Mouse (Mus musculus): ENCODE results near the gene Fgfr2. TPM values are rescaled to one million over a fixed set of nuclear protein-coding genes. Genes with fewer than 3 reads are reported as not detected.

The Fgfr2 gene
- polyA plus RNA-seq, 1 experiment from 2014 or later: 24.9 TPM

GRCm38 (mm10) chr7:132720562-132720961 is 402.6 kb downstream of the Fgfr2 start:
- Histone ChIP-seq H3K27me3 (ENCODE audit: control insufficient read depth, insufficient read depth, low read length) (no peaks in the 10 kb centered on the region), H3K36me3 (ENCODE audit: control insufficient read depth, insufficient read depth, low read length) (no peaks in the 10 kb centered on the region; the same call in 1 of the 2 replicates), H3K9me3 (replicated peaks; ENCODE audit: control insufficient read depth, low read length) (no peaks in the 10 kb centered on the region), H3K4me2 (no peak overlapping the region), H3K9ac (ENCODE audit: low read depth, low read length) (no peak overlapping the region), H3K27ac (ENCODE audit: low read depth, low read length) (no peak overlapping the region), H3K4me1 (ENCODE audit: control insufficient read depth, insufficient read depth, low read length) (peaks cover 19% of the 10 kb centered on the region), H3K4me3 (ENCODE audit: low read depth, low read length) (no peak overlapping the region)
- ATAC-seq (replicated peaks; ENCODE audit: insufficient number of reproducible peaks, low FRiP score, low TSS enrichment): no peak
- WGBS (ENCODE audit: insufficient replicate concordance): 86% methylated on average over 8 of the region's 8 CpGs

DNA sequence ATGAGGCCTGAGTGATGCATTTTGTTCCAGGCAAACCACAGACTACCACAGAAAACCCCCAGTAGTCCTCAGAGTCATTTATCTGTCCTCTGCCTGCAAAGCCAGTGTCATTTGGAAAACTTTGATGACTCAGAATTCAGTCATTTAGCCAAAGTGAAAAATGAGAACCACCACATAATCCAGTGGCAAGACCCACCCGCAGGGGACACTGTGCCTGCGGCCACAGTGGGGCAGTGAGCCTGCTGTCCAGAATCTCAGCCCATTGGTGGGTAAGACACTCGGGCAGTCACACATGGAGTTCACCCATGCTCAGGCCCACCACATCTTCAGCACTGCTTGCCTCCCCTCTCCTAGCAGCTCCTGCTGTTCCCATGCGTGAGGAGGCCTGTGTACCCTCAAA is 403.6 kb downstream of the Fgfr2 start:
- peaks cover 25% of the 10 kb centered on the region for H3K4me1 ChIP-seq (ENCODE audit: control insufficient read depth, insufficient read depth, low read length)
- no peak for ATAC-seq (replicated peaks; ENCODE audit: insufficient number of reproducible peaks, low FRiP score, low TSS enrichment)
- no peak overlapping the region for H3K27ac ChIP-seq (ENCODE audit: low read depth, low read length)
- H3K4me2 ChIP-seq: no peak overlapping the region
- no peaks in the 10 kb centered on the region; the same call in 1 of the 2 replicates for H3K36me3 ChIP-seq (ENCODE audit: control insufficient read depth, insufficient read depth, low read length)
- H3K4me3 ChIP-seq (ENCODE audit: low read depth, low read length): no peak overlapping the region
- no peak overlapping the region for H3K9ac ChIP-seq (ENCODE audit: low read depth, low read length)
- H3K27me3 ChIP-seq (ENCODE audit: control insufficient read depth, insufficient read depth, low read length): no peaks in the 10 kb centered on the region
- 83% methylated on average over 4 of the region's 4 CpGs for WGBS (ENCODE audit: insufficient replicate concordance)
- no peaks in the 10 kb centered on the region for H3K9me3 ChIP-seq (replicated peaks; ENCODE audit: control insufficient read depth, low read length)

- Histone ChIP-seq H3K36me3 (ENCODE audit: control insufficient read depth, insufficient read depth, low read length) (no peaks in the 10 kb centered on the region; the same call in 1 of the 2 replicates), H3K4me3 (ENCODE audit: low read depth, low read length) (no peak overlapping the region), H3K27me3 (ENCODE audit: control insufficient read depth, insufficient read depth, low read length) (no peaks in the 10 kb centered on the region), H3K4me1 (ENCODE audit: control insufficient read depth, insufficient read depth, low read length) (peaks cover 42% of the 10 kb centered on the region), H3K27ac (ENCODE audit: low read depth, low read length) (peak overlapping the region; percentile 97), H3K4me2 (no peak overlapping the region), H3K9ac (ENCODE audit: low read depth, low read length) (peak overlapping the region; percentile 39; the same call in 1 of the 2 replicates), H3K9me3 (replicated peaks; ENCODE audit: control insufficient read depth, low read length) (no peaks in the 10 kb centered on the region)
- ATAC-seq (replicated peaks; ENCODE audit: insufficient number of reproducible peaks, low FRiP score, low TSS enrichment): no peak
- 88% methylated on average over 4 of the region's 4 CpGs for WGBS (ENCODE audit: insufficient replicate concordance)
These were observed 407.9 kb downstream of the Fgfr2 start for GRCm38 (mm10) chr7:132715259-132715658.

- peak overlapping the region; percentile 97 for H3K27ac ChIP-seq (ENCODE audit: low read depth, low read length)
- H3K9me3 ChIP-seq (replicated peaks; ENCODE audit: control insufficient read depth, low read length): no peaks in the 10 kb centered on the region
- ATAC-seq (replicated peaks; ENCODE audit: insufficient number of reproducible peaks, low FRiP score, low TSS enrichment): peak; percentile 55
- H3K4me1 ChIP-seq (ENCODE audit: control insufficient read depth, insufficient read depth, low read length): peaks cover 42% of the 10 kb centered on the region
- peak overlapping the region; percentile 39; the same call in 1 of the 2 replicates for H3K9ac ChIP-seq (ENCODE audit: low read depth, low read length)
- H3K4me2 ChIP-seq: 0 out of 2 replicates have a peak overlapping the region, but pooled peaks have one; percentile 1
- H3K4me3 ChIP-seq (ENCODE audit: low read depth, low read length): no peak overlapping the region
- H3K36me3 ChIP-seq (ENCODE audit: control insufficient read depth, insufficient read depth, low read length): no peaks in the 10 kb centered on the region; the same call in 1 of the 2 replicates
- no peaks in the 10 kb centered on the region for H3K27me3 ChIP-seq (ENCODE audit: control insufficient read depth, insufficient read depth, low read length)
- 19% methylated on average over 6 of the region's 6 CpGs for WGBS (ENCODE audit: insufficient replicate concordance)
These were observed 408.8 kb downstream of the Fgfr2 start for GRCm38 (mm10) chr7:132714236-132714923.

DNA sequence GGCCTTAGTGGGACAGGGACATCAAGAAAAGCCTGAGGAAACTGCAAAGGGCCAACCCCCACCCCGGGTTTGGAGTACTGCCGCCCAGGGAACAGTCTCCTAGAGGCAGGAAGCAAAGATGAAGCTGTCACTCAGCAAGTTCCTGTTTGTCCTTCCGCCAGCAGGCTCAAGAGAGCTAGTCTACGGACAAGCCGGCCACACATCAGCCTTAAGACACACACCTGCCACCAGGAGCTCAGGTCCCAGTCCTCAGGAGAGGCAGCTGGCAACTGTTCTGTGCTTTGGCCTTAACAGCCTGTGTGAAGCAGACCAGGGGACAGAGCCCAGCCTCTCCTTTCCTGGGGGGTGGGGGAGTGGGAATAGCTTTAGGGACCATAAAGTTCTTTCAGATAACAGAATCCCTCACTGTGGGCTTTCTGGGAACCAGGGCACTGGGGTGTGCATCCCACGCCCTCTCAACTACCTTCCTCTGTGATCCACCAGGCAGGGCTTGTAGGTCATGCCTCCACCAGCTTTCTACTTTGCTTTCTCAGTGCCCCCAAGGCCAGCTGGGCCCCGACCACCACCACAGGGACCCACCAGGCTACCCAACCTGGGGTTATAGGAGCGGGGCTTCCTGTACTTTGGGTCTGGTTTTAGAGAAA is 409.5 kb downstream of the Fgfr2 start:
- no peak overlapping the region for H3K4me2 ChIP-seq
- peaks cover 42% of the 10 kb centered on the region for H3K4me1 ChIP-seq (ENCODE audit: control insufficient read depth, insufficient read depth, low read length)
- H3K36me3 ChIP-seq (ENCODE audit: control insufficient read depth, insufficient read depth, low read length): no peaks in the 10 kb centered on the region; the same call in 1 of the 2 replicates
- no peak for ATAC-seq (replicated peaks; ENCODE audit: insufficient number of reproducible peaks, low FRiP score, low TSS enrichment)
- H3K27ac ChIP-seq (ENCODE audit: low read depth, low read length): peak overlapping the region; percentile 97
- no peaks in the 10 kb centered on the region for H3K9me3 ChIP-seq (replicated peaks; ENCODE audit: control insufficient read depth, low read length)
- H3K4me3 ChIP-seq (ENCODE audit: low read depth, low read length): no peak overlapping the region
- H3K27me3 ChIP-seq (ENCODE audit: control insufficient read depth, insufficient read depth, low read length): no peaks in the 10 kb centered on the region
- H3K9ac ChIP-seq (ENCODE audit: low read depth, low read length): peak overlapping the region; percentile 56; the same call in 1 of the 2 replicates
- 37% methylated on average over 8 of the region's 8 CpGs for WGBS (ENCODE audit: insufficient replicate concordance)

GRCm38 (mm10) chr7:132712956-132713355 is 410.2 kb downstream of the Fgfr2 start:
- ATAC-seq (replicated peaks; ENCODE audit: insufficient number of reproducible peaks, low FRiP score, low TSS enrichment): no peak
- Histone ChIP-seq H3K9ac (ENCODE audit: low read depth, low read length) (peak overlapping the region; percentile 18; the same call in 1 of the 2 replicates), H3K27ac (ENCODE audit: low read depth, low read length) (peak overlapping the region; percentile 97), H3K4me2 (no peak overlapping the region), H3K27me3 (ENCODE audit: control insufficient read depth, insufficient read depth, low read length) (no peaks in the 10 kb centered on the region), H3K9me3 (replicated peaks; ENCODE audit: control insufficient read depth, low read length) (no peaks in the 10 kb centered on the region), H3K4me1 (ENCODE audit: control insufficient read depth, insufficient read depth, low read length) (peaks cover 42% of the 10 kb centered on the region), H3K4me3 (ENCODE audit: low read depth, low read length) (no peak overlapping the region), H3K36me3 (ENCODE audit: control insufficient read depth, insufficient read depth, low read length) (no peaks in the 10 kb centered on the region; the same call in 1 of the 2 replicates)
- 74% methylated on average over 7 of the region's 7 CpGs for WGBS (ENCODE audit: insufficient replicate concordance)

DNA sequence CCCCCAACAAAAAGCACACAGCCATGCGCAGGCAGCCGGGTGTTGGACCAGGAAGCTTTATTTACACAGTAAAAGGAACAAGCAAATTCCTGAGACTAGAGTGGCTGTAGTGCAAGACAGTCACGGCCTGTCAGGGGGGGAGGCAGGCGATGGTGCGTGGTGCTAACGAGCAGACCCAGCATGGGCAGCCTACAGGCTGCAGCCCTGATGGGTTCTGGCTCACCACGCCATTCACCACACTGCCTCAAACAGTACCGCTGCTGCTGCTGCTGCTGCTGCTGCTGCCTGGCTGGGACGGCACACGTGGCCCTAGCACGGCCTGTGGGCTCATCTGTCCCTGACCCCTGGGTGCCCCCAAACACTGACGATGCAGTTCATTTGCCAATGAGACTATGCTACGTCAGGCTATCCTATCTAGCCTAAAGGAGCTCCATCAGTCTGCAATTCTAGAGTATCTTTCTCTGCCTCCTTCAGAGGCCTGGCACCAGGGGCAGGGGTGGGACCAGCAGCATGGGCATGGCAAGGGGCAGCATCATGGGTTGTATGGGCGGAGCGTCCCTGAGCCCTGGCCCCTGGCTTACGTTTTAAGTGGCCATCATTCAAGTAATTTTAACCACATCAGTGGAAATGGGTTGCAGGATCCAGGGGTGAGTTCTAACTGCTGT is 411.0 kb downstream of the Fgfr2 start:
- Histone ChIP-seq H3K36me3 (ENCODE audit: control insufficient read depth, insufficient read depth, low read length) (no peaks in the 10 kb centered on the region; the same call in 1 of the 2 replicates), H3K9ac (ENCODE audit: low read depth, low read length) (peak overlapping the region; percentile 62; the same call in 1 of the 2 replicates), H3K27ac (ENCODE audit: low read depth, low read length) (0 out of 2 replicates have a peak overlapping the region, but pooled peaks have one; percentile 2), H3K4me1 (ENCODE audit: control insufficient read depth, insufficient read depth, low read length) (peaks cover 42% of the 10 kb centered on the region), H3K4me3 (ENCODE audit: low read depth, low read length) (no peak overlapping the region), H3K27me3 (ENCODE audit: control insufficient read depth, insufficient read depth, low read length) (no peaks in the 10 kb centered on the region), H3K9me3 (replicated peaks; ENCODE audit: control insufficient read depth, low read length) (no peaks in the 10 kb centered on the region), H3K4me2 (no peak overlapping the region)
- no peak; the same call in 1 of the 2 replicates for ATAC-seq (replicated peaks; ENCODE audit: insufficient number of reproducible peaks, low FRiP score, low TSS enrichment)
- WGBS (ENCODE audit: insufficient replicate concordance): 38% methylated on average over 16 of the region's 16 CpGs

DNA sequence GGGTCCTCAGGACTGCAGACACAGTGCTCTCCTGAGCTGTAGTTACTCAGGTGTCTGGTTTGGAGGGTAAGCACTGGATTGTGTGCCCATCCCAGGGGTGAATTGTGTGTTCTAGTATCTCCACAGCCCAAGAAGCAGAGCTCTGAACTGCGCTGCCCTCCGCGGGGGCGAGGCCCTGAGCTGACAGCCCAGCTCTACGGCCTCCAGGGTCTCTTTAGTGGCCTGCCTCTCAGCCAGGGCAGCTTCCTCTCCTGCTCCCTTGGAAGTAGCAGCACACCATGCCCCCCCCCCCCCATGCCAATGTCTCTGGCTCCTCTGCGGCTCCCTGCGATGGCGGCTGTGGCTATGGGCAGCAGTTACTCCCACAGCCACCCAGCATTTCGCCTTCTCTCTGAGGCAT is 411.6 kb downstream of the Fgfr2 start:
- 66% methylated on average over 9 of the region's 9 CpGs for WGBS (ENCODE audit: insufficient replicate concordance)
- Histone ChIP-seq H3K27ac (ENCODE audit: low read depth, low read length) (peak overlapping the region; percentile 2; the same call in 1 of the 2 replicates), H3K4me1 (ENCODE audit: control insufficient read depth, insufficient read depth, low read length) (peaks cover 42% of the 10 kb centered on the region)

More for the DNA sequence above, 411.6 kb downstream of the Fgfr2 start:
- Histone ChIP-seq H3K4me2 (no peak overlapping the region), H3K27me3 (ENCODE audit: control insufficient read depth, insufficient read depth, low read length) (no peaks in the 10 kb centered on the region), H3K9ac (ENCODE audit: low read depth, low read length) (peak overlapping the region; percentile 52; the same call in 1 of the 2 replicates), H3K36me3 (ENCODE audit: control insufficient read depth, insufficient read depth, low read length) (no peaks in the 10 kb centered on the region; the same call in 1 of the 2 replicates), H3K9me3 (replicated peaks; ENCODE audit: control insufficient read depth, low read length) (no peaks in the 10 kb centered on the region), H3K4me3 (ENCODE audit: low read depth, low read length) (no peak overlapping the region)
- ATAC-seq (replicated peaks; ENCODE audit: insufficient number of reproducible peaks, low FRiP score, low TSS enrichment): no peak

Data from heart, embryonic 11.5 days (tissue).